Mouse (Mus musculus) forebrain, postnatal 0 days (tissue): ENCODE data around the gene Negr1. TPM values are rescaled to one million over a fixed set of nuclear protein-coding genes. Genes with fewer than 3 reads are reported as not detected.

ENCODE experiments used
- ATAC-seq: fragments of 200-750 bp; cut with Nextera tagmentation; 2 replicates; pipeline ENCODE4 v1.8.0; 2017; ENCODE audit warnings: mild to moderate bottlenecking, moderate library complexity
- DNase-seq: peaks from one replicate; pipeline ENCODE4 v3.0.0-alpha.2; 2015
- H3K27ac ChIP-seq: fragments of 300-500 bp; sonication (generic); 2 replicates; pipeline ENCODE4 v1.5.1; 2014; ENCODE audit warnings: low read depth, mild to moderate bottlenecking, antibody characterized with exemption, low read length, moderate library complexity, mixed read lengths
- H3K27me3 ChIP-seq: fragments of 300-500 bp; sonication (generic); 2 replicates; pipeline ENCODE4 v1.6.1; 2014; ENCODE audit warnings: mild to moderate bottlenecking, low read length, mixed read lengths; ENCODE audit not compliant: insufficient read depth
- H3K36me3 ChIP-seq: fragments of 300-500 bp; sonication (generic); 2 replicates; pipeline ENCODE4 v1.6.1; 2014; ENCODE audit warnings: mild to moderate bottlenecking, moderate library complexity; ENCODE audit not compliant: insufficient read depth
- H3K4me1 ChIP-seq: fragments of 300-500 bp; sonication (generic); 2 replicates; pipeline ENCODE4 v1.6.1; 2014; ENCODE audit warnings: antibody characterized with exemption; ENCODE audit not compliant: insufficient read depth
- H3K4me2 ChIP-seq: fragments of 300-500 bp; sonication (generic); 2 replicates; pipeline ENCODE4 v1.6.1; 2014; ENCODE audit warnings: low read depth, mild to moderate bottlenecking, moderate library complexity
- H3K4me3 ChIP-seq: fragments of 300-500 bp; sonication (generic); 2 replicates; pipeline ENCODE4 v1.5.1; 2014; ENCODE audit warnings: low read depth, low read length, mixed read lengths
- H3K9ac ChIP-seq: fragments of 300-500 bp; sonication (generic); 2 replicates; pipeline ENCODE4 v1.6.1; 2014; ENCODE audit warnings: mild to moderate bottlenecking
- H3K9me3 ChIP-seq: fragments of 300-500 bp; sonication (generic); 2 replicates; pipeline ENCODE4 v1.6.1; 2016; ENCODE audit warnings: low read length
- CTCF ChIP-seq: sonication (generic); IDR thresholded peaks from 2 replicates; pipeline ENCODE4 v1.5.1; 2016; ENCODE audit warnings: antibody characterized with exemption, control low read depth, low read depth
- WGBS: fragments of 180-500 bp; shearing (Covaris S2); extraction: QIAGEN DNeasy Blood & Tissue Kit; methylation state at CpG from one replicate; pipeline ENCODE4 v1.1.7; 2014; 5-methylcytosine and 5-hydroxymethylcytosine counted together
- polyA plus RNA-seq: library from polyadenylated mRNA; unstranded; fragments of >200 nt; fragmentation: Nextera tagmentation; extraction: Ambion mirVana; gene quantifications from 2 replicates; pipeline ENCODE4 v1.2.1, GENCODE M21; 2015
- total RNA-seq: library from RNA; depleted of rRNA; stranded (reverse); fragments of >200 nt; gene quantifications from 2 replicates; pipeline ENCODE4 v1.2.3, GENCODE M21; 2014

Gene Negr1
- total and polyA plus RNA-seq, 2 experiments from 2014 or later: 65.0 to 205 TPM

DNA sequence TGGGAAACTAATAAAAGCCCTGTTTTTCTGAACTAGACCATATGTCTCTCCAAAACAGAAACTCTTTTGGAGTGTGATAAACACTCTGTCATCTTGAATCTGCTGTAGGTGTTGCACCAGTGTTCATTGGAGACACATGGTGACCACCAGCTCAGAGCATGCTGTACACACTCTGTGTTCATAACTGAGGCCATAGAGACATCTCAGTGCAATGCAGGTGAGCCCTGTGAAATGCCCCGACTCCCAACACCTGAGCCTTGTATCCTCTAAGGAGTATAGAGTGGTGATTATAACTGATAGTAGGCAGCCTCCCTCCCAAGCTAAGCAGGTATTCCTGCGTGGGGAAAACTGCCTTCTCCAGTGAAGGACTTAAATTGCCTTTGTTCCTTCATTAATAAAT lies 415.2 kb downstream of the Negr1 start:
- DNase-seq (no peak), ATAC-seq (no peak)
- no peak overlapping the region for H3K4me3 ChIP-seq
- no peak overlapping the region for H3K27ac ChIP-seq
- TF ChIP-seq CTCF: no peak
- no peak overlapping the region for H3K4me2 ChIP-seq
- H3K36me3 ChIP-seq: no peaks in the 10 kb centered on the region
- no peaks in the 10 kb centered on the region for H3K9me3 ChIP-seq
- peaks cover 5% of the 10 kb centered on the region; the same call in 1 of the 2 replicates for H3K4me1 ChIP-seq
- H3K27me3 ChIP-seq: no peaks in the 10 kb centered on the region
- WGBS: 72% methylated on average over 2 of the region's 2 CpGs
- no peak overlapping the region for H3K9ac ChIP-seq

DNA sequence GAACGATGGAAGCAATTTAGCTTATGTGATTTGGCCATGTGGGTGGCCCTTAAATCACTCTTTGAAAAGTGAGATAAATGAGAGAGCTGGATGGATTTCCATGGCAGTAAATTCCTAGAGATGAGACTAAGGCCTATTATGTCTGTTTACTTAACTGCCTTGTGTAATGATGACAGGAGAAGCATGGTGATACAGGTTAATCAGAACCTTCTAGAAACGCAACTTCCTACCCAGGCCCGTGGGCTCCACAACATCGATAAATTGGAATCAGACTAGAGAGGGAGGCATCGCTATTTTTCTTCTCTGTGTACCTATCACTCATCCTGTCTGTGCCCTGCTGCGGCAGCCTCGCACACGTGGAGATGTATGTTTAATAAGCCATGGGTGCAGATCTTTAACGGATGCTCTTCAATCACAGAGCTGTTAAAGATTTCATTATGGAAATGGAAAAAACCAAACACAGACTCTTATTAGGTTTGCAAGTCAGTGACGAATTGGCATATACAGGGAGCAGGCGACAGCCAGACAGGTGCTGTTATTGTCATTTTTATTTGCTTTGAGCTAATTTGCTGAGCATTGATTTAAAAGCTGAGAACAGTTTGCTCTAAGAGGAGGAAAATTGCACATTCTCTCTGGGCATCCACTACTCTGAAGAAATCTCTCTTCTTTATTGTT lies 418.6 kb downstream of the Negr1 start:
- Histone ChIP-seq H3K4me3 (no peak overlapping the region), H3K27ac (no peak overlapping the region), H3K9ac (no peak overlapping the region), H3K9me3 (no peaks in the 10 kb centered on the region), H3K27me3 (no peaks in the 10 kb centered on the region), H3K36me3 (no peaks in the 10 kb centered on the region), H3K4me2 (no peak overlapping the region), H3K4me1 (peaks cover 5% of the 10 kb centered on the region; the same call in 1 of the 2 replicates)
- WGBS: 42% methylated on average over 11 of the region's 11 CpGs
- no peak for TF ChIP-seq CTCF
- ATAC-seq: peak; percentile 57
- peak; percentile 20 for DNase-seq

DNA sequence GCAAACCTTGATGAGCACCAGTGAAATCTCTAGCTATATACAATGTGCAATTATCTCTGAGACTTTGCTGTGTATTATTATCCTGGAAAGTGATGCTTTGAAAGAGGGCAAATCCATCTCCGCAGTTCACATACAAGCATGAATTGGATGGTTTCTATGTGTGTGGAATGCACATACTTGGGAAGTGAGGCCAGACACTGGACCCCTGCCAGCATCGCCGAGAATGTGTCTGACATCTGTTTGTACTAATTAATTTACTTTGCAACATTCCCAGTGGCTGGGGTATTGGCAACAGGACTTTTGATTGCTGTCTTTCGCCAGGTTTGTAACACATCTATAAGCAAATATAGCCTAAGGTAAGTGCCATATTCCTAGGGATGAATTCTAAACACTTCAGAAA lies 420.5 kb downstream of the Negr1 start:
- 12% methylated on average over 4 of the region's 4 CpGs for WGBS
- DNase-seq (peak; percentile 35), ATAC-seq (no peak)
- TF ChIP-seq CTCF: no peak
- no peak overlapping the region for H3K4me3 ChIP-seq
- H3K9ac ChIP-seq: no peak overlapping the region
- H3K27ac ChIP-seq: no peak overlapping the region
- no peaks in the 10 kb centered on the region for H3K36me3 ChIP-seq
- no peak overlapping the region for H3K4me2 ChIP-seq
- H3K27me3 ChIP-seq: no peaks in the 10 kb centered on the region
- no peaks in the 10 kb centered on the region for H3K9me3 ChIP-seq
- peaks cover 5% of the 10 kb centered on the region; the same call in 1 of the 2 replicates for H3K4me1 ChIP-seq

DNA sequence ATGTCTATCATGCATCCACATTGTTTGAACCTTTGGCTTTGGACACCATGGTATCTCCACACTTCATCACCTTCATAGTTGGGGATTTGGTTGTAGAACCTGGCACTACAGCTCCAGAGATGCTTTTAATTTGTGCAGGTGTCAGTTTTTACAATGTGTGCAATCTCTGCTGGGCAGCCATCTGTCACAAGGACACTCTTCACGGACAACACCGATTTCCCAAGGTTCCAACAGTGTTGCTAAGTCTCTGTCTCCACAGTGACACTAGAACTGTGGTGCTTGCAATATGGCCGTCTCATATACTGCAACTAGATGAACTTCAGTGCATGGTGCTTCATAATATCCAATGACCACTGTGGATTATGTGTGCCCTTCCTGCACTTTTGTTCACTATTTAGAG lies 425.5 kb downstream of the Negr1 start:
- Histone ChIP-seq H3K27me3 (no peaks in the 10 kb centered on the region), H3K9ac (no peak overlapping the region), H3K9me3 (no peaks in the 10 kb centered on the region), H3K27ac (no peak overlapping the region), H3K36me3 (no peaks in the 10 kb centered on the region), H3K4me1 (no peaks in the 10 kb centered on the region), H3K4me3 (no peak overlapping the region), H3K4me2 (no peak overlapping the region)
- ATAC-seq (no peak), DNase-seq (no peak)
- 86% methylated on average over 3 of the region's 3 CpGs for WGBS
- TF ChIP-seq CTCF: no peak

DNA sequence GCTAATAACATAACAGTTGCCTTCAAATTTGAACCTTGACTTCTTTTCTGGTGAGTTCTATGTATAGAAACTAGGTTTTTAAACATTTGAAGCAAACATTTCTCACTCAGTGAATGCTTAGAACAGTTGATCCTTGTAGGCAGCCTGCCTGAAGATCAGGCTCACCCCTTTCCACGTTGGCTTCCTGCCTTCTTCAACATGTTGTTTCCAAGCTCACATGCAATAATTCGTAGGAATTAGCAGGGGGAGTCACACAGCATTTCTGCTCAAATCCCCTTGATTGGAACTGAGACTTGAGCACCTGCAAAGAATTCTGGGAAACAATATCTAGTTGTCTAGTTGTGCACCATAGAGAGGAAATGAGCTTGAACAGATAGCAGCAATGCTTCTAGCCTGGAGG lies 430.6 kb downstream of the Negr1 start:
- H3K4me1 ChIP-seq: no peaks in the 10 kb centered on the region
- no peaks in the 10 kb centered on the region for H3K36me3 ChIP-seq
- no peak overlapping the region for H3K4me3 ChIP-seq
- no peaks in the 10 kb centered on the region for H3K27me3 ChIP-seq
- H3K9me3 ChIP-seq: no peaks in the 10 kb centered on the region
- WGBS: 47% methylated on average over 2 of the region's 2 CpGs
- no peak for DNase-seq
- no peak for TF ChIP-seq CTCF
- no peak for ATAC-seq
- no peak overlapping the region for H3K27ac ChIP-seq
- H3K4me2 ChIP-seq: no peak overlapping the region
- no peak overlapping the region for H3K9ac ChIP-seq

DNA sequence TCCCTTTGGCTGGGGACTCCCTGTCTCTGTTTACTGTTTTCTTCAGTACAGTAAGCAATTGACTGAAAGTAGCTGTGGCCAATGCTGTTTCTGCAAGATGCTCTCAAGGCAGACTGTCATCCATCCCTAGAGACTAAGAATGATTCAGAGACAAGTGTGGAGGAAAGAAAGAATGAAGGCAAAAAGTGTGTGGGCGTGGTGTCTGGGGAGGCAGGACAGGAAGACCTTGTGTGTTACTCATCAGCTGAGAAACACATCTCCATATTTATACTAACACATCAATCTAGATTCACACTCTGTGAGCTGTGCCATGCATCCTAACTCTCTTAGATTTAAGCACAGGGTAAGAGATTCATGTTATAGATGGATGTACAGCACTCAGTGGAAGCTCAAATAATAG lies 431.2 kb downstream of the Negr1 start:
- no peak for DNase-seq
- TF ChIP-seq CTCF: no peak
- Histone ChIP-seq H3K36me3 (no peaks in the 10 kb centered on the region), H3K4me3 (no peak overlapping the region), H3K4me1 (no peaks in the 10 kb centered on the region), H3K9me3 (no peaks in the 10 kb centered on the region), H3K4me2 (no peak overlapping the region), H3K27ac (no peak overlapping the region), H3K27me3 (no peaks in the 10 kb centered on the region), H3K9ac (no peak overlapping the region)
- 70% methylated on average over 1 of the region's 1 CpGs for WGBS
- peak; percentile 23; the same call in 1 of the 2 replicates for ATAC-seq

DNA sequence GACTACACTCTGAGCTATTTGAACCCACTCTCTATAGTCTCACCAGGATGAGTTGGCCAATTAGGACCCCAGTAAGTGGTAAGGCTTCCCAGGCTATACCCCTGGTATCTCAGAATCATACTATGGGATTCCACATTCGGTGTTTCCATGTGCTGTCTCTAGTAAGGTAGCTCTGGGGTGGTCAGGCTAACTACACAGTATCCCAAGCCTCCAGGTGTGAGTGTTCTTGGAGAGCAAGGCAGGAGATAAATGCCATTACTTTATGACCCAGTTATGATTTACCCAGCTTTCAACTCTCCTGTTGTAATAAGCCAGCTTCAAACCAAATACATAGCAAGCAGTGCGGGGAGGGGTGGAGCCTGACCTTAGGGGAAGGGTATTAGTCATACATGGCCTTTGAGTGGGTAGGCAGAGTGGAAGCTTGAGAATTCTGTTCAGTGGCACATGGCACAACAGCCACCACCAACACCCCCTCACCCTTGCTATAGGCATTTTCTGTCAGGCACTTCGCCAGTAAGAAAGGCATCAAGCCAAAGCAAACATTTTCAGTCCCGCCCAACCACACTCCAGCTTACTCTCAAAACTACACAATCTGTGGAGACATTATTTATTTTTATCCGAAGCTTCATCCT lies 437.7 kb downstream of the Negr1 start:
- Histone ChIP-seq H3K4me1 (no peaks in the 10 kb centered on the region), H3K4me2 (no peak overlapping the region), H3K36me3 (no peaks in the 10 kb centered on the region), H3K9ac (no peak overlapping the region), H3K4me3 (no peak overlapping the region), H3K9me3 (no peaks in the 10 kb centered on the region), H3K27me3 (no peaks in the 10 kb centered on the region), H3K27ac (no peak overlapping the region)
- no peak for ATAC-seq
- no peak for TF ChIP-seq CTCF
- DNase-seq: peak; percentile 21
- 67% methylated on average over 5 of the region's 5 CpGs for WGBS
